Mouse (Mus musculus) erythroblast, embryonic 14.5 days (primary cell): Measurements from ENCODE around the gene Col18a1.

Experiments used
- GATA1 ChIP-seq: IDR thresholded peaks from 2 replicates; pipeline ENCODE4 v1.6.1; 2012; ENCODE audit warnings: low read length, inconsistent platforms, mixed read lengths
- TAL1 ChIP-seq: IDR thresholded peaks from 3 replicates; pipeline ENCODE4 v1.6.1; 2012; ENCODE audit warnings: low read length, inconsistent platforms, mixed read lengths

DNA sequence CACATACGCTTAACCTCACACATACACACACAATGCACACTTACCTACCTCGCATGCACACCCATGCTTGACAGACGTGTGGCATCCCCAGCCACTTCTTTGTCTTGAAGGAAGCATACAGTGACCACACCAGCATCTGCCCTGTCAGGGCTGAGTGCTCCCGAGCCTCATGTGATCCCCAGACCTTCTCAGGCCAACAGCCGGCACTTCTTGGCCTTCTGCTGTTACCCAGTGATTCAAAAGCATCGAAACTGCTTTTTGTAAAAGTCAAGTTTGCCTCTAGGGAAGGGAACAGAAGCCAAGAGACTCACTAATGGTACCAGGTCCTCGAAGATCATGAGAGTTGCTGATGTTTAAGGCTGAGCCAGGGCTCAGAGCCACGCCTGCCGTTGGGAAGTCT, 33.9 kb upstream of the Col18a1 start:
- TF ChIP-seq GATA1 (no peak), TAL1 (no peak)
